Comparison of ENCODE assay signal across 11 mouse cellular contexts in the genomic region with DNA sequence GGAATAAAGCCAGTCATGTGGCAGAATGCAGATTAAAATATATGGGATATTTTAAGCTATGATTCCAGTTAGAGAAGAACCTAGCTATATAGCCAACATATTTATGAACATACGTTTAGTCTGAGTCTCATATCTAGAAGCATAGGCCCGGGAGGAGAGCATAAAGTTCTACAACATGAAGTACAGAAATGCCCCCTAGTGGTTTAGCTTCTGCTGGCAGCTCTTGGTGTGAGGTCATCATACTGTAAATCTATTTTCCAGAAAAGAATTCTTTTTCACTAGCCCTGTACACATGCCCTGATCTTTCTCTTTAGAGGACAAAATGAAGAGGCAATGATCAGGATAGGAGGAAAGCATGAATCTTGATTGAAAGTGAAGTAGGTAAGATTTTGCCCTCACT. TPM values are rescaled to one million over a fixed set of nuclear protein-coding genes. Genes with fewer than 3 reads are reported as not detected.
DNase-seq lines count a peak whose midpoint lies in the region; ATAC-seq and TF ChIP-seq lines count a peak whose summit lies in the region.
"Had no signal": no experiment of that assay in that cellular context is flagged by ENCODE, and none has a peak within 500 bp of the region (broad histone marks: within the 10 kb centered on the region; RNA-seq: fewer than 3 reads in every experiment).

No protein-coding gene starts in this region.

- peak; percentile 68 for ATAC-seq in G1E (ENCODE audit: extremely low read depth, insufficient number of reproducible peaks, low FRiP score, poor library complexity, severe bottlenecking)
- ATAC-seq in inflammation-experienced regulatory T-cells, adult 6 months: peak; percentile 79

- no peaks in the 10 kb centered on the region for H3K36me3 ChIP-seq in G1E (replicated peaks)
- H3K36me3 ChIP-seq: limb, embryonic 15.5 days had no signal

- intact Hi-C loops in left cerebral cortex, postnatal 10 days (cut with DNase I): no loop called here

- 0 out of 2 replicates have a peak, but pooled peaks have one; percentile 27 for TF ChIP-seq CTCF in G1E (IDR thresholded peaks at IDR 0.05; ENCODE audit: low read depth, low read length)

- H3K4me3 ChIP-seq in G1E (ENCODE audit: low read depth, low read length): no peak overlapping the region
- H3K4me3 ChIP-seq: limb, embryonic 15.5 days had no signal

- peaks cover 20% of the 10 kb centered on the region for H3K4me1 ChIP-seq in G1E (ENCODE audit: insufficient read depth, low read depth, low read length)
- H3K4me1 ChIP-seq: limb, embryonic 15.5 days had no signal

- H3K9me3 ChIP-seq in G1E (replicated peaks): no peaks in the 10 kb centered on the region
- H3K9me3 ChIP-seq: limb, embryonic 15.5 days had no signal

- peak; percentile 1 for DNase-seq in kidney, postnatal 14 days
- no peak for DNase-seq in kidney, adult 18-20 months
- DNase-seq in B cell, adult 2 months: peak; percentile 34 to 47
- DNase-seq in G1E (ENCODE audit: low spot score): peak; percentile 10
- DNase-seq in urinary bladder, postnatal 4 days (ENCODE audit: low spot score in 2 of 2): no peak
- no peak for DNase-seq in left cerebral cortex, postnatal 10 days (ENCODE audit: extremely low spot score in 1 of 2, low spot score in 2 of 2)
- no peak for DNase-seq in layer of hippocampus, postnatal 14 days (ENCODE audit: low spot score in 2 of 2)

- no peaks in the 10 kb centered on the region for H3K27me3 ChIP-seq in G1E (ENCODE audit: insufficient read depth, low read length)
- H3K27me3 ChIP-seq: limb, embryonic 15.5 days had no signal

RNA-seq across cellular contexts. Expression of gene Olfr701, which starts 1.8 kb away (rescaled TPM):
- total RNA-seq in G1E (2014; fragmentation: Nextera tagmentation): not detected in 2 replicates
- total RNA-seq in G1E (2017): 0.06 and 0.16 TPM in 2 replicates
- not detected in 2 replicates for polyA plus RNA-seq in G1E (2012)
- polyA plus RNA-seq in inflammation-experienced regulatory T-cells, adult 6 months (2017; shearing (Covaris generic)): not detected
- total RNA-seq in left cerebral cortex, postnatal 10 days (2021): not detected
- not detected for total RNA-seq in layer of hippocampus, postnatal 14 days (2021)
- polyA plus RNA-seq: heart, postnatal 0 days; limb, embryonic 15.5 days; neural tube, embryonic 11.5 days had no signal

RNA-seq across cellular contexts. Expression of gene Olfr700, which starts 7.1 kb away (rescaled TPM):
- not detected in 2 replicates for total RNA-seq in G1E (2014; fragmentation: Nextera tagmentation)
- total RNA-seq in G1E (2017): not detected in 2 replicates
- not detected in 2 replicates for polyA plus RNA-seq in G1E (2012)
- polyA plus RNA-seq in inflammation-experienced regulatory T-cells, adult 6 months (2017; shearing (Covaris generic)): not detected
- total RNA-seq in left cerebral cortex, postnatal 10 days (2021): not detected
- total RNA-seq in layer of hippocampus, postnatal 14 days (2021): not detected
- polyA plus RNA-seq: heart, postnatal 0 days; limb, embryonic 15.5 days; neural tube, embryonic 11.5 days had no signal

RNA-seq across cellular contexts. Expression of gene Olfr702, which starts 17.9 kb away (rescaled TPM):
- total RNA-seq in G1E (2014; fragmentation: Nextera tagmentation) (not detected in 2 replicates), G1E (2017) (0.11 TPM in 1 of 2 replicates, not detected in the other)
- polyA plus RNA-seq in G1E (2012): not detected in 2 replicates
- not detected for polyA plus RNA-seq in inflammation-experienced regulatory T-cells, adult 6 months (2017; shearing (Covaris generic))
- not detected for total RNA-seq in left cerebral cortex, postnatal 10 days (2021)
- not detected for total RNA-seq in layer of hippocampus, postnatal 14 days (2021)
- polyA plus RNA-seq: heart, postnatal 0 days; limb, embryonic 15.5 days; neural tube, embryonic 11.5 days had no signal

RNA-seq across cellular contexts. Expression of gene Olfr699, which starts 22.8 kb away (rescaled TPM):
- total RNA-seq in G1E (2014; fragmentation: Nextera tagmentation) (not detected in 2 replicates), G1E (2017) (0.06 and 0.11 TPM in 2 replicates)
- polyA plus RNA-seq in G1E (2012): not detected in 2 replicates
- polyA plus RNA-seq in inflammation-experienced regulatory T-cells, adult 6 months (2017; shearing (Covaris generic)): under 1 TPM in 1 of 3 experiments, not detected in 2; 0.15 TPM
- not detected for total RNA-seq in left cerebral cortex, postnatal 10 days (2021)
- not detected for total RNA-seq in layer of hippocampus, postnatal 14 days (2021)
- polyA plus RNA-seq: heart, postnatal 0 days; limb, embryonic 15.5 days; neural tube, embryonic 11.5 days had no signal

RNA-seq across cellular contexts. Expression of gene Olfr703, which starts 27.4 kb away (rescaled TPM):
- total RNA-seq in G1E (2014; fragmentation: Nextera tagmentation) (not detected in 2 replicates), G1E (2017) (not detected in 2 replicates)
- not detected in 2 replicates for polyA plus RNA-seq in G1E (2012)
- not detected for polyA plus RNA-seq in inflammation-experienced regulatory T-cells, adult 6 months (2017; shearing (Covaris generic))
- total RNA-seq in left cerebral cortex, postnatal 10 days (2021): not detected
- total RNA-seq in layer of hippocampus, postnatal 14 days (2021): not detected
- polyA plus RNA-seq: heart, postnatal 0 days; limb, embryonic 15.5 days; neural tube, embryonic 11.5 days had no signal

Comparison
In these comparisons a context has a peak if more than half of its experiments do, and no peak if none do; other contexts are left out.
1. DNase-seq: peak in kidney, postnatal 14 days (single experiment), B cell, adult 2 months (2 of 2) and G1E (single experiment); none in kidney, adult 18-20 months (single experiment), urinary bladder, postnatal 4 days (0 of 2), left cerebral cortex, postnatal 10 days (0 of 2) and layer of hippocampus, postnatal 14 days (0 of 2).